Mouse (Mus musculus): ENCODE results near the gene Cyp2ab1.
"Not testable (repeated sequence)": the region's sequence is repeated elsewhere in the genome, so short reads cannot be mapped to it uniquely, and the experiment has no call there.

- TF ChIP-seq CHD2 (IDR thresholded peaks at IDR 0.05; ENCODE audit: low read length); CTCF (conservative IDR thresholded peaks at IDR 0.05 in 1 of 2, IDR thresholded peaks at IDR 0.05 in 1 of 2; ENCODE audit: low read depth in 2 of 2, low read length in 2 of 2); MAFK (IDR thresholded peaks at IDR 0.05; ENCODE audit: insufficient replicate concordance, low read length); ZC3H11A (IDR thresholded peaks at IDR 0.05; ENCODE audit: low read depth, low read length); EP300 (IDR thresholded peaks at IDR 0.05; ENCODE audit: low read length); POLR2A (IDR thresholded peaks at IDR 0.05; ENCODE audit: low read depth, low read length); GABPA (IDR thresholded peaks at IDR 0.05; ENCODE audit: insufficient replicate concordance, low read depth, low read length); ZNF384 (IDR thresholded peaks at IDR 0.05; ENCODE audit: low read depth, low read length): not testable (repeated sequence)
Measured at GRCm38 (mm10) chr16:20361496-20361895, 36.3 kb upstream of the Cyp2ab1 start.
